Mouse (Mus musculus) embryonic fibroblast, embryonic 13.5 days (primary cell): ENCODE results near the gene Gm29133.

Experiments used
- CTCF ChIP-seq: IDR thresholded peaks from 2 replicates; pipeline ENCODE4 v1.5.1; 2011; ENCODE audit warnings: mild to moderate bottlenecking, control low read depth, low read length, moderate library complexity, borderline replicate concordance; ENCODE audit not compliant: insufficient read depth
- POLR2A ChIP-seq: IDR thresholded peaks from 2 replicates; pipeline ENCODE4 v1.6.1; 2011; ENCODE audit warnings: low read depth, mild to moderate bottlenecking, control low read depth, low read length, moderate library complexity

- TF ChIP-seq CTCF: no peak
- TF ChIP-seq POLR2A: no peak
Measured at GRCm38 (mm10) chr3:75706536-75706935, 41.5 kb upstream of the Gm29133 start.
